Mouse (Mus musculus): ENCODE results near the gene Mpped2. TPM values are rescaled to one million over a fixed set of nuclear protein-coding genes. Genes with fewer than 3 reads are reported as not detected.

The Mpped2 gene
- polyA plus RNA-seq, 1 experiment from 2014 or later = 197 TPM

DNA sequence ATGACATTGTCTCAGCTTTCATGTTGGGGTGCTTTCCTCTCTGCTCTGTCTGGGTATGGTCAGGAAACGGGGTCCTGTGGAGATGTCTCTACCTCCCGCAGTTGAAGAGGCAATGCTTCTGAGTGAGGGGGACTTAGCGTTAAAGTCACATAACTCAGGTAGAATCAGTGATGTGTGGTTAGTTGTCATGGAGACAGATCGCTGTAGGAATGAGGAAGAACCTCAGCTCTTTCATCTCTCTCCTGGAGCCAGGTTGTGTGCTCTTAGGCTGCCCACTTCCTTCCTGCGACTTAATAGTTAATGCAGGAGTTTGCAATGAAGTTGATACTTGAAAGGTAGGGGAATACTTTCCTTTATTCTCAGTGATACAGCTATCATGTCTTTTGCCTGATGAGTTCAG, 173.2 kb downstream of the Mpped2 start:
- Histone ChIP-seq H3K4me3 (no peak overlapping the region), H3K4me2 (no peak overlapping the region), H3K9ac (no peak overlapping the region), H3K4me1 (peaks cover 11% of the 10 kb centered on the region), H3K27me3 (no peaks in the 10 kb centered on the region), H3K9me3 (replicated peaks) (no peaks in the 10 kb centered on the region), H3K27ac (no peak overlapping the region), H3K36me3 (ENCODE audit: poor library complexity, severe bottlenecking) (peaks cover 61% of the 10 kb centered on the region)
- 67% methylated on average over 5 of the region's 5 CpGs for WGBS
- ATAC-seq = no peak

- Histone ChIP-seq H3K27me3 (no peaks in the 10 kb centered on the region), H3K36me3 (ENCODE audit: poor library complexity, severe bottlenecking) (peaks cover 48% of the 10 kb centered on the region), H3K4me1 (no peaks in the 10 kb centered on the region), H3K27ac (no peak overlapping the region), H3K9ac (no peak overlapping the region), H3K9me3 (replicated peaks) (no peaks in the 10 kb centered on the region), H3K4me2 (no peak overlapping the region), H3K4me3 (no peak overlapping the region)
- ATAC-seq = no peak
- 85% methylated on average over 2 of the region's 2 CpGs for WGBS
Observed at GRCm38 (mm10) chr2:106870886-106871285, 177.8 kb downstream of the Mpped2 start.

- H3K4me3 ChIP-seq = no peak overlapping the region
- H3K9ac ChIP-seq = no peak overlapping the region
- no peak overlapping the region for H3K4me2 ChIP-seq
- H3K4me1 ChIP-seq = no peaks in the 10 kb centered on the region
- no peaks in the 10 kb centered on the region for H3K27me3 ChIP-seq
- H3K9me3 ChIP-seq (replicated peaks) = no peaks in the 10 kb centered on the region
- 83% methylated on average over 9 of the region's 9 CpGs for WGBS
- no peak overlapping the region for H3K27ac ChIP-seq
- peaks cover 39% of the 10 kb centered on the region for H3K36me3 ChIP-seq (ENCODE audit: poor library complexity, severe bottlenecking)
- no peak for ATAC-seq
Observed at GRCm38 (mm10) chr2:106873166-106873565, 180.1 kb downstream of the Mpped2 start.

DNA sequence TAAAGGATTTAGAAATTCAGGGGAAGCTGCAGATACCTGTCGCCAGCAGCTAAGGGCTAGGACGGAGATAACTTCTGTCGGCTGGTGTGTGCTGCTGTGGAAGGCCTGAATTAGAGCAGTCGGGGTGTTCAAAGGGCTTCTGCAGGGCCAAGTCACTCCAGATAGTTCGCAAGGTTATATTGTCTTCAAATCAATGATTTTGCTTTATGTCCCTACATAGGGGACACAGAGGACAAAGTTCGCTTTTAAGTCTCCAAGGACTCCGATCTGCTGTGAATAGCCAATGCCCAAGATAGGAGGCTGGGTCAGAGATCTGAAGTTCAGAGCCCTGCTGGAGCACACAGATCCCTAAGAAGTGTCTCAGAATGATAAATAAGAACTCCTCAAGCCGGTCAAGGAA, 190.3 kb downstream of the Mpped2 start:
- H3K4me2 ChIP-seq = no peak overlapping the region
- H3K9ac ChIP-seq = no peak overlapping the region
- WGBS = 80% methylated on average over 8 of the region's 8 CpGs
- H3K27ac ChIP-seq = no peak overlapping the region
- no peaks in the 10 kb centered on the region for H3K4me1 ChIP-seq
- H3K9me3 ChIP-seq (replicated peaks) = no peaks in the 10 kb centered on the region
- no peaks in the 10 kb centered on the region for H3K36me3 ChIP-seq (ENCODE audit: poor library complexity, severe bottlenecking)
- H3K4me3 ChIP-seq = no peak overlapping the region
- ATAC-seq = no peak
- H3K27me3 ChIP-seq = no peaks in the 10 kb centered on the region

GRCm38 (mm10) chr2:106888174-106888573, 195.1 kb downstream of the Mpped2 start:
- Histone ChIP-seq H3K4me3 (no peak overlapping the region), H3K4me2 (no peak overlapping the region), H3K4me1 (peaks cover 14% of the 10 kb centered on the region), H3K9me3 (replicated peaks) (no peaks in the 10 kb centered on the region), H3K36me3 (ENCODE audit: poor library complexity, severe bottlenecking) (no peaks in the 10 kb centered on the region), H3K27me3 (no peaks in the 10 kb centered on the region), H3K27ac (no peak overlapping the region), H3K9ac (no peak overlapping the region)
- no peak for ATAC-seq
- WGBS = 97% methylated on average over 5 of the region's 5 CpGs

GRCm38 (mm10) chr2:106889297-106890000, 196.4 kb downstream of the Mpped2 start:
- Histone ChIP-seq H3K4me3 (no peak overlapping the region), H3K36me3 (ENCODE audit: poor library complexity, severe bottlenecking) (no peaks in the 10 kb centered on the region), H3K9me3 (replicated peaks) (no peaks in the 10 kb centered on the region), H3K27ac (no peak overlapping the region), H3K4me1 (peaks cover 14% of the 10 kb centered on the region), H3K9ac (no peak overlapping the region), H3K27me3 (no peaks in the 10 kb centered on the region), H3K4me2 (no peak overlapping the region)
- peak; percentile 39; the same call in 1 of the 2 replicates for ATAC-seq
- WGBS = 18% methylated on average over 3 of the region's 3 CpGs

DNA sequence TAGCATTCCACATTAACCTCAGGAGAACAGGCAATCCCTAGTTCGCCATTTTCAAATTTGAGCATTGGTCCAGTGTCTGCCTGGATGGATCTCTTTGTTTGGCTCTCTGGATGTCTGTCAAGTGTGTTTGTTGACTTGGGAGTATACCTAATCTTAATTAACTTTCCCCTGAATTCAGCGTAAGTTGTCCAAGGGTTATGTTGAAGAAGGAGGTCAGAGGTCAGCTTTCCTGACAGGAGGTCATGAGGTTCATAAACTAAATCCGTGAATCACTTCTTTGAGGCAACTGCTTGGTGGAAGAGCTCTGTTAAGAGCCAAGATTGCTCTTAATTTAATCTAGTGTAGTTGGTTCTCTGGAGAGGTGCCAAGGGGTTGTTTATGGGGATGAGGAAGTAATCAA, 200.3 kb downstream of the Mpped2 start:
- Histone ChIP-seq H3K4me2 (no peak overlapping the region), H3K9me3 (replicated peaks) (no peaks in the 10 kb centered on the region), H3K36me3 (ENCODE audit: poor library complexity, severe bottlenecking) (no peaks in the 10 kb centered on the region), H3K4me1 (peaks cover 28% of the 10 kb centered on the region), H3K27me3 (no peaks in the 10 kb centered on the region), H3K4me3 (no peak overlapping the region), H3K27ac (no peak overlapping the region), H3K9ac (no peak overlapping the region)
- WGBS = 42% methylated on average over 3 of the region's 3 CpGs
- ATAC-seq = no peak

GRCm38 (mm10) chr2:106895326-106896023, 202.4 kb downstream of the Mpped2 start:
- Histone ChIP-seq H3K9ac (no peak overlapping the region; the same call in 1 of the 2 replicates), H3K4me2 (no peak overlapping the region), H3K27me3 (no peaks in the 10 kb centered on the region), H3K4me3 (no peak overlapping the region), H3K27ac (no peak overlapping the region; the same call in 1 of the 2 replicates), H3K4me1 (peaks cover 14% of the 10 kb centered on the region), H3K36me3 (ENCODE audit: poor library complexity, severe bottlenecking) (no peaks in the 10 kb centered on the region), H3K9me3 (replicated peaks) (no peaks in the 10 kb centered on the region)
- WGBS = 13% methylated on average over 11 of the region's 11 CpGs
- peak; percentile 71 for ATAC-seq

- no peaks in the 10 kb centered on the region for H3K9me3 ChIP-seq (replicated peaks)
- H3K9ac ChIP-seq = no peak overlapping the region; the same call in 1 of the 2 replicates
- H3K4me1 ChIP-seq = peaks cover 14% of the 10 kb centered on the region
- no peak overlapping the region for H3K4me2 ChIP-seq
- 34% methylated on average over 4 of the region's 4 CpGs for WGBS
- H3K27me3 ChIP-seq = no peaks in the 10 kb centered on the region
- peak; percentile 45; the same call in 1 of the 2 replicates for ATAC-seq
- H3K4me3 ChIP-seq = no peak overlapping the region
- H3K27ac ChIP-seq = no peak overlapping the region; the same call in 1 of the 2 replicates
- no peaks in the 10 kb centered on the region for H3K36me3 ChIP-seq (ENCODE audit: poor library complexity, severe bottlenecking)
Observed at GRCm38 (mm10) chr2:106896024-106896384, 202.9 kb downstream of the Mpped2 start.

DNA sequence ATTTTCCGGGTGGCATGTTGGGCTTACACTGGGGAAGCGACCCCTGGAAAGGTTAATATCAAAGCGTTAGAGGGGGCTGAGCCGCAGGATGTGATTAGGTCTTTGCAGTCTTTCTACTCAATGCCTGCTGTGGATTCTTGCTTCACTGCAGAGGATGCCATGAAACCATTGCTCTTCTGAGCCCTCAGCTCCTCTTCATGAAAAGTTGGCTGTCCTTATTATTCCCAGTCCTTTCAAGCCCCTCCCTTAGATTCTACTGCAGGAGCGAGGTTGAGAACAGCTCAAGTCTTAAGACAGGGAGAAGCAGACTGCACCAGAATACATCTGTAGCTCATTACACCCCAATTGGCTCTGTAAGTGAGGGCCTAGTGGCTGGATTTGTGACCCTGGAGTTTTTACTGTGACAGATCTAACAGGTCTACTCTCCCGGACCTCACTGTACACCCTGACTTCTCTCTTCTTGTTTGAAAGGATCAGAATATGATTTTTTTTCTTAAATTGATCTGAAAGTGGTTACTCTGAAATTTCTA, 218.9 kb downstream of the Mpped2 start:
- H3K4me2 ChIP-seq = no peak overlapping the region
- H3K27me3 ChIP-seq = no peaks in the 10 kb centered on the region
- no peak for ATAC-seq
- no peaks in the 10 kb centered on the region for H3K36me3 ChIP-seq (ENCODE audit: poor library complexity, severe bottlenecking)
- WGBS = 88% methylated on average over 6 of the region's 6 CpGs
- no peak overlapping the region for H3K9ac ChIP-seq
- no peaks in the 10 kb centered on the region; the same call in 1 of the 2 replicates for H3K9me3 ChIP-seq (replicated peaks)
- H3K27ac ChIP-seq = no peak overlapping the region
- H3K4me3 ChIP-seq = no peak overlapping the region
- H3K4me1 ChIP-seq = 0 out of 2 replicates have a peak, but pooled peaks cover 6% of the 10 kb centered on the region

All from forebrain, embryonic 13.5 days (tissue).